Mouse (Mus musculus): Measurements from ENCODE around the gene Usp51.
"Not testable (repeated sequence)": the region's sequence is repeated elsewhere in the genome, so short reads cannot be mapped to it uniquely, and the experiment has no call there.

The Usp51 gene

DNA sequence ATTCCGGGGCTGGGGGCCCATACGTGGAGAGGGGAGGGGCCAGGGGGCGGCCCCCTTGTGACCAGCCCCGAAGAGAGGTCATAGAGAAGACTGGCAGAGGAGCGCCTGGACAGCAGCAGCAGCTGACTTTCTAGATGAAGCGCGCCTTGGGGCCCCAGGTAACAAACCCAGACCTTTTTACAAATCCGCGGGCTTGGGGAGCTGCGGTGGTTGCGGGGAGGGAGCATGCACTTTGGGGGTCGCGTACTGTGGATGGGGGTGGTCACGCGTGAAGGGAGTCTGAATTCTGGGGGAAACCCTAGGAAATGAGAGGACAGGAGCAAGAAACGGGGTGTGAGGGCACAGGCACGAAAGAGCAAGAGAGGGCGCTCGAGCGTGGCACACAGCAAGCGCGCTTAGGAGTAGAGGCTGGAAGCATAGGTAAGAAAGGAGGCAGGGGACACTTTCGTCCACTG is at the start of gene Usp51:
TSS of gene Usp51 (plus strand) at position 83 of the 455 bp plus-strand sequence.
- peak; percentile 16 for DNase-seq (ENCODE audit: low read depth, low spot score)

DNA sequence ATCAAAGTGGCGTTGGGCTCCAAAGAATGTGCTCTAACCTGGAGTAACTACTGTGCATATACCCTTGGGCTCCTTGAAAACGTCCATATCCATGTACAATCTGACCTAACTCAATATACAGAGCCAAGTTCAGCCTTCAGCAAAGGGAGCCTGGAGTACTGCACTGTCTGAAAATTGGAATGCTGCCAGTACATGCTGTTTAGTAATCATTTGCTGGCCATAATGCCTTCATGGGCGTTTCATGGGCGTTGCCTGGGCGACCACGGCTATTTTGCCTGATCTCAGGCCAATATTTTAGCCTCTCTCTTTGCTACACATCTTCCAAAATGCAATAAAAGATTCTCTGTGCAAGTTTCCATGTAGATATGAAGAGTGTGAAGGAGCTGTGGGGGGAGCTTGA is 36.7 kb upstream of the Usp51 start:
- DNase-seq (ENCODE audit: low read depth, low spot score): no peak

DNA sequence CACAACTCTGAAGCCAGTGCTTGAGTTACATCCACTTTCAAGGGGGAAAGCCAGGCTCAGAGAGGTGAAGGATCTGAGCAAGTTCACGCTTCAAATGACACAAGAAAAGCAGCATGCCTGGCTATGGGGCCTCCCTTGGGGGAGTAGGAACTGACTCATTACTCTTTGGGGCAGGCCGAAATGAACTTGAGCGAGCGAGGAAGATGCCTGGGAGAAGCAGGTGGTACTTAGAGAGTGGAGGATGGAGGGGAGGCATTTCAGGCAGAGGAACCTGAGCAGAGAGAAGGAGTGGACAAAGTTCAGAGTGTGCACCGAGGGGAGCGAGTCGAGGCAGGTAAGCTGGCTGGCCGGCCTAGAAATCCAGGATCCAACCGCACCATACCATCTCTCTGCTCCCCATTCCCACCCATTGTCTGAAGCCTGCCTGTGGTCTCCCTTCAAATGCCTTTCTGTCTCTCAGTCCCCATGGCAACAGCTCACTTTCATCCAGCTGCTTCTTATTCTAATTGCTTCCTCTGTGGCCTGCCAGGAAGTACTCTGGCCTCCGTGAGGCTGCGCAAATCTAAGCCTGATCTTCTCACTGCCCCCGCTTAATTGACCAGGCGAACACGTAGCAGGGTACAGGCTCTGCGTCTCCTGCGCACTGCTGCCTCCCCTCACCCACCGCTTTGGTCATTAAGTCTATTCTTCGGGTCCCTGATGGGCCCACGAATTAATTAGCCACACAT is 32.6 kb upstream of the Usp51 start:
- DNase-seq (ENCODE audit: low read depth, low spot score): not testable (repeated sequence)

DNA sequence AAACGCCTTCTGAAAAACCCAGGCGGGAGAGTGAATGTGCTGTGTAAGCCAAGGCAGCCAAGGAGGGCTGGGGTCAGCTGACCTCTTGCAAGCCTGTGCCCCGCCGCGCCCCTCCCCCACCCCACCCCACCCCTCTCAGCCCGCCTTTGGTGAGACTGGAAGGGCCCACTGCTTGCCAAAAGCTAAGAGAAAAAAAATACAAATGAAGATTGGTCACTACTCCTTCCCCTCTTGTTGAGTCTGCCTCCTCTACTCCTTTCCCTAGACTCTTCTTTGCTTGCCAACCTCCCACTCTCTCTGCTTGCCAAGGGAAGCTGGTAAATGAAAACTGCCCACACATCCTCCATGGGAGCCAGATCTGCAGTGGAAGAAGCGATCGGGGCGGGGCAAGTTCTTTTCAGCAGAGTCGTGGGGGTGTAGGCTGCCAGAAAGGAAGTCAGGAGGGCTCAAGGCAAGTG is 32.0 kb upstream of the Usp51 start:
- DNase-seq (ENCODE audit: low read depth, low spot score): no peak

DNA sequence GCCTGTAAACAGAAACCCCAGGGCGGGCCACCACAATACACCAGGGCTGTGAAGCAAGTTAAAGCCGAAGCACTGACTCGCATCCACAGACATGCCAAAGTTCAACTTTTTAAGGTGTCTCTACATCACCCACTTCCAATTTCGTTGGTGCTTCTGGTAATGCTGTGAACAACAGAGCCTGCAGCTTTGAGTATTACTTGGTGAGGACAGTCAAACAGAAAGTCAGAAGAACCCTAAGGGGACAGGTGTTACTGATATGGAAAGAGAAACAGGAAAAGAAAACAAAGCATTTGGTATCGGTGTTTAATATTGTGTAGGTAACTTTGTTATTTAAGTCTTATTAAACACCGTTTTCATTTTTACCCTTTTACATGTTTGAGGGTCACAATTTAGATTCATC is 29.7 kb upstream of the Usp51 start:
- no peak for DNase-seq (ENCODE audit: low read depth, low spot score)

DNA sequence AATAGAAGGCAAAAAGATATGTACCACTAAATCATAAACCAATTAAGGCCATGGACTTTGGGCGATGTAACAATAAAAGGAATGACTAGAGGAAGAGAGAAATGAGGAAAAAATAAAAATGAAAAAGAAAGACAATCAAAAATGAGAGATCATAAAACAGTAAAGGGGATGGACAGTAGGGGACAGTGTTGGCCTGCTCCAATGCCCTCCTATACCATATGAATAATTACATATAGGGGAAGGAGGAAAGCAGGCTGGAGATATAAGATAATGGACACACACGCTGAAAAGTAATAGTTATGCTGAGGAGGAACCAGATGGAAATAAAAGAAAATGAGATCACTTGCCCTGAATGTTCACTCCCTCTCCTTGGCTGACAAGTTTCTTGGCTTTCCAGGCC is 21.3 kb upstream of the Usp51 start:
- no peak for DNase-seq (ENCODE audit: low read depth, low spot score)

DNA sequence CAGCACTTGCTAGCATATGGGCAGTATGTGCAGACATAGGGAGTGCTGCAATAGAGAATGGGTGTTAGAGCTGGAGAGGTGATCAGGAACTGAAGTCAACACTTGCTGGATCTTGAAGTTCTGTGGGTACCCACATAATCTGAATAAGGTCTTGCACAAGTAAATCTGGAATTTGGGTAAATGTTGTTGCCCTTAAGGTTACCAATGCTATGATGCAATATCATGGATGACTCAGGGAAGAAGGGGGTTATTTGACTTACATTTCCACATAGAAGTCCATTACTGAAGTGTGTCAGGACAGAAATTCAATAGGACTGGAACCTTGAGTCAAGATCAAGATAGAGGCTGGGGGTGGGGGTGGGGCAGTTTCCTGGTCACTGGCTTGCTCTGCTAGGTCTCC is 16.4 kb upstream of the Usp51 start:
- DNase-seq (ENCODE audit: low read depth, low spot score): not testable (repeated sequence)

DNA sequence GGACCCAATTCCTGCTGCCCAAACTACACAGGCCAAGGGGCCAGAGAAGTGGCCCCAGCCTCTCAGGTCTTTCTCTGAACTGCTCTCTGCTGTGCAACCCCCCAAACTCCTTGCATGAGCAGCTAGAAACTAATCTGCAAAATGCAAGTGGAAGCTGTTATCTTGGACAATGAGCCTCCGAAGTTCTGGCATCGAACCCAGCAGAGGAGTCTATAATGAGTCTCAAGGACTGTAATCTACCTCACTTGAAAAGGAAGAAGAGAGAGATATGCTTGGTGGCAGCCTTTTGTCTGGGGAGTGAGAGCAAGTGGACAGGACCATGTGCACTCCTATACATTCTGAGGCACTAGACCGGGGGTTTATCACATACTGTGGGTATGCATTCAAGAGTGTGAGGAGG is 10.2 kb upstream of the Usp51 start:
- not testable (repeated sequence) for DNase-seq (ENCODE audit: low read depth, low spot score)

DNA sequence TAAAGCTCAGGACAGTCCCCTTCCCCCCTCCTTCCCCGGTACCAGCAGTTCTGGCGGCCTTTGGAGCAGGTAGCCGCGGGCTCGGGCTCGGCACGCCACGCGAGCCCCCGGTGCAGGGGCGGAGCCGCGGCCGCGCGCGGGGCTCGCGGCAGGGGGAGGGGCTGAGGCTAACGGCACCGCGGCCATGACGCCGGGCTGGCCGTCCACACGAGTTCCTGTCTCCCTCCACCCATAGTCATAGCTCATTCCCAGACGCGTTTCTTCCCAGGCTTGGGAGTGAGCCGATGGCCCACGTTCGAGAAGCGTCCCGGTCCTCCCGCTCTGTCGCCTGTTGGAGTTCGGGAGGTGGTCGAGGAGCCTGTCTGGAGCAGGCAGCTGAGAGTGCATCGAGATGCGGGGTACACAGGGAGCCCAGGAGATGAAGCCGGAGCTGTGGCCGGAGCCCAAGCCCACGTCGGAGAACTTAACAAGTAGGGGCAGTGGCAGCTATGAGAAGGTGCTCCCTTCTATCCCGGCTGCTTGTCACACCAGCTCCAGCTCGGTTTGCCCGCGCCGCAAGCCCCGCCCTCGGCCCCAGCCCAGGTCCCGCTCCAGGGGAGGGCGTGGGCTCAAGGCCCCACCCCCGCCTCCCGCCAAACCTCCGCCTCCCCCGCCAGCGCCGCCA is 884 bp downstream of the Usp51 start:
- peak; percentile 41 for DNase-seq (ENCODE audit: low read depth, low spot score)

DNA sequence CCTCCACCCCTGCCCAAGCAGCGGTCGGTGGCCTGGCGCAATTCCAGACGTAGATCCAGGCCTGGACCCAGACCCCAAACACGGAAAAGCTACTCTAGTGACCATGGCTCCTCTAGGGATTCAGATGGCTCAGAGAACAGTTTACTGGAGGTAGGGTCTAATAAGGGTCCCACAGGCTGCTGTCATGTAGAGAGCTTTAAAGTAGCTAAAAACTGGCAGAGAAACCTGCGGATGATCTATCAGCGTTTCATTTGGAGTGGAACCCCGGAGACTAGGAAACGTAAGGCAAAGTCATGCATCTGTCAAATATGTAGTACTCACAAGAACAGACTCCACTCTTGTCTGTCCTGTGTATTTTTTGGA is 1.4 kb downstream of the Usp51 start:
- DNase-seq (ENCODE audit: low read depth, low spot score): no peak

DNA sequence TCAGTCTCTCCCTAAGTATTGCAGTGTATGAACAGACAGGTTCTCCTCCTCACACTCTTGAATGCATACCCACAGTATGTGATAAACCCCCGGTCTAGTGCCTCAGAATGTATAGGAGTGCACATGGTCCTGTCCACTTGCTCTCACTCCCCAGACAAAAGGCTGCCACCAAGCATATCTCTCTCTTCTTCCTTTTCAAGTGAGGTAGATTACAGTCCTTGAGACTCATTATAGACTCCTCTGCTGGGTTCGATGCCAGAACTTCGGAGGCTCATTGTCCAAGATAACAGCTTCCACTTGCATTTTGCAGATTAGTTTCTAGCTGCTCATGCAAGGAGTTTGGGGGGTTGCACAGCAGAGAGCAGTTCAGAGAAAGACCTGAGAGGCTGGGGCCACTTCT is 19.0 kb downstream of the Usp51 start:
- not testable (repeated sequence) for DNase-seq (ENCODE audit: low read depth, low spot score)

DNA sequence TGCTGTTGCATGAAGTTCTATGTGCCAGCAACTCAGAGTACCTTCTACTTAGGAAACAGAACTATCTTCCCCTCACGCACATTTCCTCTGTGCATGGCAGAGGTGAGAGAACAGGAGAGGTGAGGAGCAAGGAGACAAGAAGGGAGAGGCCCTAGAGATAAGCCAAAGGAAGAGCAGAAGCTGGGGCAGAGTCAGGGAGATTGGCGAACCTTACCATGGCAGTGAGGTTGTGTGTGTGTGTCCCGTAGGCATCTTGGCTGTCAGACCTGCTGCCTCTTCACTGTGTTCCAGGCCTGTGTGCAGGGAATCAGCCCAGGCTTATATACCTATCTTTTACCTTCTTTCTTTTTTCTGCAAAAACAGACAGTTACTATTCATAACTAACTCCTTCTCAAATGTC is 19.4 kb downstream of the Usp51 start:
- DNase-seq (ENCODE audit: low read depth, low spot score): not testable (repeated sequence)

DNA sequence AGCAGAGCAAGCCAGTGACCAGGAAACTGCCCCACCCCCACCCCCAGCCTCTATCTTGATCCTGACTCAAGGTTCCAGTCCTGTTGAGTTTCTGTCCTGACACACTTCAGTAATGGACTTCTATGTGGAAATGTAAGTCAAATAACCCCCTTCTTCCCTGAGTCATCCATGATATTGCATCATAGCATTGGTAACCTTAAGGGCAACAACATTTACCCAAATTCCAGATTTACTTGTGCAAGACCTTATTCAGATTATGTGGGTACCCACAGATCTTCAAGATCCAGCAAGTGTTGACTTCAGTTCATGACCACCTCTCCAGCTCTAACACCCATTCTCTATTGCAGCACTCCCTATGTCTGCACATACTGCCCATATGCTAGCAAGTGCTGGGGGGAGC is 25.3 kb downstream of the Usp51 start:
- DNase-seq (ENCODE audit: low read depth, low spot score): not testable (repeated sequence)

DNA sequence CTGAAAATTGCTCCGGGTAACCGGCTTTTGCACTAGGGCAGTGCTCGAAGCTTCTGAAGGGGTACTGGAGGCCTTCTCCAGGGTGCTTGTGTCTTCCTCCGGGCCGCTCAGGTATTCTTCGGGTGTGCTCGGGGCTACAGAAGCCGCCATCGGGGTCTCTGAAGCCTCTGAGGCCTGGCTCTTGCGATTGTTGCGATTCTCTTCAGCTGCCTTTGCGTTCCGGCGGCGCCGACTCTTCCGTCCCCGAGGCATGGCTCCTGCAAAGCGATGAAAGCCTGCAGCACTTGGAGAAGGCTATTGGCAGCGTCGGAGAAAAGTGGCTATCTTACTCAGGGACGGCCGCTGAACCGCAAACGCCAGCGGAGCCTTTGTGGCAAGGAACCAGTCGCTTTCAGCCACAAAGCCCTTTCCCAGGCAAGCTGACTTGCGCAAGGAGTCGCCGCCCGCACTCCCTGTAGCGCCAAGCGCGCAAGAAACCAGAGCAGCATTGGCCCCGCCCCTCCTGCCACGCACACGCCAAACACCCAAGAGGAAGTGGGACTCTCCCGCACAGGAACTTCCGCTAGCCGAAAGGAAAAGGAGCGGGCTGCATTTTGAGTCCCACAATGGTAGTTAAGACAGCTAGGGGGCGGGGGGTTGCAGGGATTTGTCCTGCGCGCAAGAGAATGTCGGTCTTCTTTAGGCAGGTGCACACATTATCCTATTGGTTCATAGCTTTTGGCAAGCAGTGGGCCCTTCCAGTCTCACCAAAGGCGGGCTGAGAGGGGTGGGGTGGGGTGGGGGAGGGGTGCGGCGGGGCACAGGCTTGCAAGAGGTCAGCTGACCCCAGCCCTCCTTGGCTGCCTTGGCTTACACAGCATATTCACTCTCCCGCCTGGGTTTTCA is 31.1 kb downstream of the Usp51 start, which contains the start of gene Mageh1:
TSS of gene Mageh1 (minus strand) at position 489 of the 885 bp plus-strand sequence.
- peak; percentile 72 for DNase-seq (ENCODE audit: low read depth, low spot score)

DNA sequence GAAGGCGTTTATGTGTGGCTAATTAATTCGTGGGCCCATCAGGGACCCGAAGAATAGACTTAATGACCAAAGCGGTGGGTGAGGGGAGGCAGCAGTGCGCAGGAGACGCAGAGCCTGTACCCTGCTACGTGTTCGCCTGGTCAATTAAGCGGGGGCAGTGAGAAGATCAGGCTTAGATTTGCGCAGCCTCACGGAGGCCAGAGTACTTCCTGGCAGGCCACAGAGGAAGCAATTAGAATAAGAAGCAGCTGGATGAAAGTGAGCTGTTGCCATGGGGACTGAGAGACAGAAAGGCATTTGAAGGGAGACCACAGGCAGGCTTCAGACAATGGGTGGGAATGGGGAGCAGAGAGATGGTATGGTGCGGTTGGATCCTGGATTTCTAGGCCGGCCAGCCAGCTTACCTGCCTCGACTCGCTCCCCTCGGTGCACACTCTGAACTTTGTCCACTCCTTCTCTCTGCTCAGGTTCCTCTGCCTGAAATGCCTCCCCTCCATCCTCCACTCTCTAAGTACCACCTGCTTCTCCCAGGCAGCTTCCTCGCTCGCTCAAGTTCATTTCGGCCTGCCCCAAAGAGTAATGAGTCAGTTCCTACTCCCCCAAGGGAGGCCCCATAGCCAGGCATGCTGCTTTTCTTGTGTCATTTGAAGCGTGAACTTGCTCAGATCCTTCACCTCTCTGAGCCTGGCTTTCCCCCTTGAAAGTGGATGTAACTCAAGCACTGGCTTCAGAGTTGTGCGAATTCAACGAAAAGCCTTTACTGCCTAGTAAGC is 31.9 kb downstream of the Usp51 start:
- not testable (repeated sequence) for DNase-seq (ENCODE audit: low read depth, low spot score)

All from embryo, embryonic 11.5 days (tissue).